Mouse (Mus musculus) mouse embryonic stem cell (cell line): ENCODE results near the gene Ccl1.

Source experiments
- in situ Hi-C, 2 experiments: fragments of 300-500 bp; cut with MboI; formaldehyde crosslinking; loops; 1 replicate in 1 of 2; 3 replicates in 1 of 2; pipeline ENCODE4 v1.14.3; 2019 to 2020; ENCODE audit warnings: low sequenced_read_pairs in 2 of 2, low pct_unique_long_range_greater_than_20kb in 1 of 2, mixed read lengths in 1 of 2; ENCODE audit not compliant: unreplicated experiment in 1 of 2

Ccl1 gene

GRCm38 (mm10) chr11:82225936-82226335 lies 79.6 kb downstream of the Ccl1 start:
- in situ Hi-C loops, result loop anchor here in 1 of 2 experiments (25.0 kb wide), 1 partner anchor 486 kb away; no protein-coding TSS in a partner anchor

- in situ Hi-C loops, result no loop called here
Measured at GRCm38 (mm10) chr11:82216531-82216930, 89.0 kb downstream of the Ccl1 start.

GRCm38 (mm10) chr11:82214405-82214804 lies 91.1 kb downstream of the Ccl1 start:
- in situ Hi-C loops, result no loop called here

- in situ Hi-C loops, result no loop called here
Measured at GRCm38 (mm10) chr11:82206960-82207488, 98.5 kb downstream of the Ccl1 start.

GRCm38 (mm10) chr11:82205221-82205620 lies 100.3 kb downstream of the Ccl1 start:
- in situ Hi-C loops, result no loop called here

GRCm38 (mm10) chr11:82203706-82204105 lies 101.8 kb downstream of the Ccl1 start:
- in situ Hi-C loops, result no loop called here

GRCm38 (mm10) chr11:82197774-82198173 lies 107.7 kb downstream of the Ccl1 start:
- in situ Hi-C loops, result loop anchor here in 1 of 2 experiments (25.0 kb wide), 1 partner anchor 560 kb away; no protein-coding TSS in a partner anchor

GRCm38 (mm10) chr11:82194980-82195379 lies 110.5 kb downstream of the Ccl1 start:
- in situ Hi-C loops, result loop anchor here in 1 of 2 experiments (25.0 kb wide), 1 partner anchor 558 kb away; no protein-coding TSS in a partner anchor

GRCm38 (mm10) chr11:82193826-82194225 lies 111.7 kb downstream of the Ccl1 start:
- in situ Hi-C loops, result loop anchor here in 1 of 2 experiments (25.0 kb wide), 1 partner anchor 557 kb away; no protein-coding TSS in a partner anchor

GRCm38 (mm10) chr11:82189782-82190563 lies 115.5 kb downstream of the Ccl1 start:
- in situ Hi-C loops, result loop anchor here in 1 of 2 experiments (25.0 kb wide), 1 partner anchor 553 kb away; no protein-coding TSS in a partner anchor

- in situ Hi-C loops, result loop anchor here in 1 of 2 experiments (25.0 kb wide), 1 partner anchor 548 kb away; no protein-coding TSS in a partner anchor
Measured at GRCm38 (mm10) chr11:82185684-82186083, 119.8 kb downstream of the Ccl1 start.

GRCm38 (mm10) chr11:82183281-82183935 lies 122.1 kb downstream of the Ccl1 start:
- in situ Hi-C loops, result loop anchor here in 1 of 2 experiments (25.0 kb wide), 1 partner anchor 546 kb away; no protein-coding TSS in a partner anchor

GRCm38 (mm10) chr11:82182401-82182800 lies 123.1 kb downstream of the Ccl1 start:
- in situ Hi-C loops, result loop anchor here in 1 of 2 experiments (25.0 kb wide), 1 partner anchor 545 kb away; no protein-coding TSS in a partner anchor

GRCm38 (mm10) chr11:82181331-82181730 lies 124.2 kb downstream of the Ccl1 start:
- in situ Hi-C loops, result loop anchor here in 1 of 2 experiments (25.0 kb wide), 1 partner anchor 544 kb away; no protein-coding TSS in a partner anchor

GRCm38 (mm10) chr11:82178161-82178560 lies 127.3 kb downstream of the Ccl1 start:
- in situ Hi-C loops, result loop anchor here (5.0 to 25.0 kb wide), 3 partner anchors 133 to 541 kb away; partner anchors contain the start of gene Ccl7 (in 1 of the 2)

GRCm38 (mm10) chr11:82177711-82178110 lies 127.8 kb downstream of the Ccl1 start:
- in situ Hi-C loops, result loop anchor here (5.0 to 25.0 kb wide), 3 partner anchors 133 to 540 kb away; partner anchors contain the start of gene Ccl7 (in 1 of the 2)

GRCm38 (mm10) chr11:82174794-82175193 lies 130.7 kb downstream of the Ccl1 start:
- in situ Hi-C loops, result loop anchor here (5.0 to 25.0 kb wide), 4 partner anchors 122 to 537 kb away; partner anchors contain the start of gene Ccl7 (in 1 of the 2)

- in situ Hi-C loops, result loop anchor here (5.0 to 10.0 kb wide), 2 partner anchors 121 to 129 kb away; partner anchors contain the start of gene Ccl7 (in 1 of the 2)
Measured at GRCm38 (mm10) chr11:82173491-82173890, 132.0 kb downstream of the Ccl1 start.
